Mouse (Mus musculus) cerebellum, postnatal 25 days (tissue): ENCODE measurements at regions not wholly inside any gene's neighbourhood (a gene's known extent, or its start where the extent isn't known, plus 50 kb on each side); places are given as distances from the start of the nearest gene placed in this dataset.

Experiments used
- DNase-seq, 2 experiments: peaks; one replicate each; pipeline ENCODE4 v3.0.0; 2021; ENCODE audit warnings: mixed read lengths in 2 of 2

DNA sequence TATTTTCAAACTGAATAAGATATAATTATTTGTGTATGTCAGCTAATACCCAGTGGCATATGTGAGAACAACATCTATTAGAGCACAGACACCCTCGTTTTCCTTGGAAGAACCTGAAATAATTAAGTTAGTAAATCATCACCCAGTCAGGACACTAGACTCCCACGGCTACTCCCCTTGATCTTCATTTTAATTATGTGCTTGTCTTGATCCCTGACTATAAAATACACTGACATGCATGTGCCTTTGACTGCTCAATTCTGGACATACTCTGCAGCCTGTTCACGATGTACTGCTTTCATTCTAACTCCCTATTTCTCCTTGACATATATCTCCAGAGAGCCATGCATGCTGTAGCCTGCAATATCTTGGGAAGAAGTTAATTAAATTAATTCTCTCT is 232.7 kb upstream of the Atxn7l3b start:
- DNase-seq = no peak

DNA sequence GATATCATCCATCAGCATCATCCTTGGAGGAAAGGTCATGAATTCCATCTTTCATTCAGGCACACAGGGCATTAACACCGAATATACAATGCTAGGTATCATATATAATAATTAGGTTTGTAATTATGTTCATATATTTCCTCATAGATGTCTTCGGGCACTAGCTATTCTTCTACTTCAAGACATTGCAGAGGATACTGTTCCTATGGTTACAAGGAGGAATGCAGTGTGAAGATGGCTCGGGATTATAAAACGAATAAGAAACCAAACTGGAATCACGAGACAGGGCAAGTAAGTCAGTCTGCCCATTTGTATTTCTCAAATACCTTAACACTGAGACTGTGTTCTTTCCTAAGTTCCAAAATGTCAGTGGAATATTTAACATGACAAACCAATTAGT is 231.3 kb upstream of the Atxn7l3b start:
- no peak for DNase-seq

DNA sequence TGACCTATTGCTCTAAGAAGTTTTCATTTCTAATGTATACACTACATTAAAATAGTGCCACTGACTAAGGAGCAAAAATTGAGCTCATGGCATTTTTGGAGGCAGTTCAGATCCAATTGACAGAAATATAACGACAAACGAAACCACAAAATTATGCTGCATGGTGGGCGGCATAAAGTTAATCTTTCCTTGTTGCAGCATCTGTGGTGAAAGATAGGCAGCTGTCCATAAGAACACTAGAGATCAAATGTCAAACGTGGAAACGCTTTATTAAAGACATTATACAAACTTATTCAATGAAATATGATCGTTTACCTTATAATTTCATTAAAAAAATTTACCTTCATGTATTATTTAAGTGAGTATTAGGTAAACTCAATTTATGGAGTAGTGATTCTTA is 230.2 kb upstream of the Atxn7l3b start:
- no peak for DNase-seq

DNA sequence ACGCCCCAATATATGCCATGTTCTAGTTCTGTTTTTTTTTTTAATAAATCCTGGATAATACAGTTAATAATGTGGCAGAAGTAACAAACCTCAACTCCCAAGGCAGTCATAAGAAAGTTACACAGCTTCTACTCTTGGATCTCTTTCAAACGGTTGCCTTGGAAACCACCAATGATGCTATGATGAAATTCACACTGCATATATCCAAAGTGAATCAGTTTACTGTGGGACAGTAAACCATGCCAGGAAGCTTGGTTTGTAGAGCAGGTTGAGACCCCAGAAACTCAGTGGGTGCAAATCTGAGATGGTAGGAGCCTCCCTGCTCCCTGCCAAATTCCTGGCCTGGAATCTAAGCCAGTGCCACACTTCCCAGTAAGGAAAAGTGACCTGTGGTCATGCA is 212.8 kb upstream of the Atxn7l3b start:
- no peak for DNase-seq

DNA sequence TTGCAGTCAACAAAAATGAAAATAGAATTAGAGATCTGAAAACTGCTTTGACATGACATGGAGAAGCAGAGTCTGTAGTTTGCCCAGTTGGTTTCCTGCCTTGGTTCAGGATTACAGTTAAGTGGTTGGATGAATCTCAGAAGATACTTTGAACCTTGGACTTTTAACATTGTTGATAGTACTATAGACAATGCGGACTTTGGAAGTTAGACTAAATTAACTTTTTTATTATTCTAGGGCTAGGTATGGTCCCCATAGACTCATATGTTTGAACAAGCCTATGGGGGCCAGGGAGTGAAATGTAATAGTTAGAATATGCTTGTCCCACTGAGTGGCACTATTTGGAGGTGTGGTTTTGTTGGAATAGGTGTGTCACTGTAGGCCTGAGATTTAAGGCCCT is 186.2 kb upstream of the Atxn7l3b start:
- DNase-seq = no peak

DNA sequence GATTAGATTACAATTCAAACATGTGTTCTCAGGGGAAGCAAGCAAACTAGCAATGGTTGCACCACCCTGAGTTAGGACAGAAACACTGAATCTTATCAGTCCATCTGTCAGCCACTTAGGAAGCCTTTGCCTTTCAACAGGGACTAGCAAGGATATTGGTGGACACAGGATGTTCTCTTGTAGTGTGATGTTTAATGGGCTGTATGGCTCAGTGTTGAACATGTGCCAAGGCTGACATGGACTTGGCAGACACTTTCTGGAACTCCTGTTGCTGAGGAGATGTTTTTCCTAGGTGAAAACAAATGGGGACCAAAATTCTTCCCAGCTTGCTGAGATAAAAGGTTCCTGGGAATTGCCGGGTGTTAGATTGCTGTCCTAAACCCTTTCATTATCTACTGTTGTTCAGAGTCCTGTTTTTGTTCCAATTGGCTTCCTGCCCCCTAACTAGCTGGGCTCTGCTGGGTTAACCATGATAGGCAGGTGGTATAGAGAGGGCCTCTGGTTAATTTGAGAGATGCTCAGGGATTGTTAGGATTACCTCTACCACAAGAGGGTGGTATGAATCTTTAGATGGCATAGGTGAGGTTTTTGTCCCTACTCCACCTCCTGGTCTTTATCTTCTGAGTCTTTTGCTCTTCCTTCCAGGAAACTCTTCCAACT is 177.1 kb upstream of the Atxn7l3b start:
- peak; percentile 10 to 16 for DNase-seq

DNA sequence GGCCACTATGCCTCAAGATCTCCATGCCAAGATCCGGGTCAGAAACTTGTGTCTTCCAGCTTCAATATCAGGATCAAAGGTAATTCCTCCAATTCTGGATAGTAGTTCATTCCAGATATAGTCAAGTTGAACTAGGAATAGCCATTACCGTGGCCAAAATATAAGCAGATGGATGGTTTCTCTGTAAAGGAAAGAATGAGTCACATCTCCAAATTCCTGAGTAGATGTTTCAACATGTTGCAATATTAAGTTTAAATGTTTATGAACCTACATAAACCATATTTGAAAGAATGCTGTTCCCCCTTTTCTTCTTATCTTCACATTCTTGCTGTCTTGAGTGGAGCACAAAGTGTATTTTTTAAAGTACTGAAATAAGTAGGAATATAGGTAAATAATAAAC is 176.5 kb upstream of the Atxn7l3b start:
- no peak for DNase-seq
